Mouse (Mus musculus): ENCODE data around the gene Il5ra. TPM values are rescaled to one million over a fixed set of nuclear protein-coding genes. Genes with fewer than 3 reads are reported as not detected.

The Il5ra gene
- total RNA-seq (2021), result not detected

- DNase-seq (ENCODE audit: low spot score in 2 of 2), result no peak
- intact Hi-C loops (cut with DNase I), result no loop called here
Measured at GRCm38 (mm10) chr6:106748887-106749388, at the start of gene Il5ra. Il5ra (minus strand) TSS chr6:106749037.

DNA sequence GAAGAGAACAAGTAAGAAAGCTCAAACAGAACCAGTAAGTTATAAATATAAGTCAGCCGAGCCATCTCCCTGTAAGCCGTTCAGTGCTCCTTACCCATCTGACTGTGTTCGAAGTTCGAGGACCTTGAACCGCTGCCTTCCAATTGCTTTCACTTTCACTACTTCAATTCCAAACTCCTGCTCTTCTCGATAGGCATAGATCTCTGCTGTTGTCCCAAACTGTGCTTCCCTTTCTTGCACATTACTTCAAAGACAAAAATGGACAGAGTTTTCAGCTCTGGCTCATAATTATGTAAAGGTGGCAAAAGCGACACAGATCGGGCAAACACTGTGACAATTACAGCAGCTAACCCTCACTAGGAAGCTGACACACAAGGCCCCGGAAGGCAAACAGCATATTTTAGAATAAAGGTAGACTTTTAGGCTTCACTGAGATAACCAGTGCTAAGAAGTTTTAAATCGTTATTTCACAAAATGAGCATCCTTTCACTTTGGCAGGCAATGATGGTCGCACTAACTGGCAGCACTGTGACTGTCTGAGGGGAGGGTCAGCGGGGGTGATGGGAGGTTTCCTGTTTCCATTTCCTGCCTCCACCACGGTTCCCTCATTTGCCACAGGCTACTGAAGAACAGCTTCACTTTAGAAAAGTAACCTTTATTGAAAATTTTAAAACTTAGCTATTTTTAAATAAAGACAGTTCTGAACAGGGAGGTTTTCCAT, 45.4 kb upstream of the Il5ra start:
- no peak for DNase-seq (ENCODE audit: low spot score in 2 of 2)
- intact Hi-C loops (cut with DNase I), result no loop called here

DNA sequence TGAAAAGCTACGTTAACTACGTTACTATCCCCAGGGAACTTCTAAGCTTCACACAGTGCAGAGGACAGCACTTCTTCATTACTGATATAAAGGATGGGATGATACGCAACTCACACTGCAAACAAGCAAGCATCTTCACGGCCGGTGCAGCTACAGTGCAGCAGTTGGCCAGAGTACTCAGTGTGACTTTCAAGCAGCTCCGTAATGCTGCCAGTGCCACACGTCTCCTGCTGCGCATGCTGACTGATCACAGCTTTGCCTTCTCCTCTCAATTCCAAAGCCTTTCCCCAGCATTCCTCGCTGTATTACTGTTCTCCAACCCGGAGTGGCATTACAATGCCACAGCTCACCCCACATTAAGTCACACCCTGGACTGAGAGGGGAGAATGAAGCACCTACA, 44.8 kb upstream of the Il5ra start:
- no peak for DNase-seq (ENCODE audit: low spot score in 2 of 2)
- intact Hi-C loops (cut with DNase I), result no loop called here

- intact Hi-C loops (cut with DNase I), result no loop called here
- DNase-seq (ENCODE audit: low spot score in 2 of 2), result no peak
Measured at GRCm38 (mm10) chr6:106793088-106793487, 44.3 kb upstream of the Il5ra start.

DNA sequence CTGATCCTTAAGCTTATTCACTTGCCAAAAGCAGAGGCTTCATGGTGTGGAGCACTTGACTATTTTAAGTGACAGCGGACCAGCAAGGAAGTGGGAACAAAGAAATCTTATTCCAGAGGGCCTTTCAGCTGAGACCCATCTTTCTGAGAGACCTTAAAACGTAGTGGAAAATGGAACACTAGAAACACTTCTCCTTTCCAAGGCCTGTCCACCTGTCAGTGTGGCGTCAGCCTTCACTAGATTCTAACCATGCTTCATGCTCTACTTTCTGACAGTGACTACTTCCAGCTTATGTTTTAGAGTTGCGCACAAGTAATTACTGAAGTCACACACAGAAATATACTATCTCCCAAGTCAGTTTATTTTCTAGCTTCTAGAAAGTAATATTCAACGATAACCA, 43.6 kb upstream of the Il5ra start:
- no peak for DNase-seq (ENCODE audit: low spot score in 2 of 2)
- intact Hi-C loops (cut with DNase I), result no loop called here

GRCm38 (mm10) chr6:106791429-106791828, 42.6 kb upstream of the Il5ra start:
- intact Hi-C loops (cut with DNase I), result no loop called here
- no peak for DNase-seq (ENCODE audit: low spot score in 2 of 2)

- intact Hi-C loops (cut with DNase I), result no loop called here
- DNase-seq (ENCODE audit: low spot score in 2 of 2), result no peak
Measured at GRCm38 (mm10) chr6:106787138-106787537, 38.3 kb upstream of the Il5ra start.

- DNase-seq (ENCODE audit: low spot score in 2 of 2), result no peak
- intact Hi-C loops (cut with DNase I), result no loop called here
Measured at GRCm38 (mm10) chr6:106770046-106770445, 21.2 kb upstream of the Il5ra start.

DNA sequence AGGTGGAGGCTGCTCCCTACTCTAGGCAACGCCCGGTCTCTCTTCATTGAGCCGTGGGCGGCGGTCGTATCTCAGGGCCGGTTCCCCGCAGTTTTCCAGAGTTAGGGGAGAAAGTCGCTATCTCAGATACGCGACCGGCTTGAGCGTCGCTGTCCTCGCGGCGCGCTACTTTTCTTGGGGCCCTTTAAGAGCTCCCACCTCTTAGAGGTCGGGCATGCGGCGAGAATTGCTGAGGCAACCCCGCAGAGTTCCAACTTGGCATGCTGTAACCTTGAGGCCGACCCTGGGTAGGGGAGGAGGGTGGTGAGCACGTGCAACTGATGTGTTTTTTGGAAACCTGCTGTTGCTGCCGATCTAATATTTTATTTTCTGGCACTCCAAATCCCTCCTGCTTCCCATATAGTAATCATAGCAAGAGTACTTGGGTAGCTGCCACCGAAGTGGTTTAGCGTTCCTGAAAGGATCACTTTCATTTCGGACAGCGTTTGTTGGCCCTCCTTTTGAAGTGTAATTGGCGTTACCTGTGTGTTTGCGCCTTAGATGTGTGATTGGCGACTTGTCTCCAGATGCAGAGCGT, 20.5 kb upstream of the Il5ra start:
- intact Hi-C loops (cut with DNase I), result no loop called here

GRCm38 (mm10) chr6:106768640-106769289, 19.9 kb upstream of the Il5ra start, which contains the start of gene Trnt1:
Trnt1 (plus strand) TSS chr6:106769120.
- DNase-seq (ENCODE audit: low spot score in 2 of 2), result peak; percentile 98
- intact Hi-C loops (cut with DNase I), result no loop called here

More for the DNA sequence above, 20.5 kb upstream of the Il5ra start:
- no peak for DNase-seq (ENCODE audit: low spot score in 2 of 2)

GRCm38 (mm10) chr6:106766774-106767173, 17.9 kb upstream of the Il5ra start:
- intact Hi-C loops (cut with DNase I), result no loop called here
- no peak for DNase-seq (ENCODE audit: low spot score in 2 of 2)

- intact Hi-C loops (cut with DNase I), result no loop called here
- DNase-seq (ENCODE audit: low spot score in 2 of 2), result no peak
Measured at GRCm38 (mm10) chr6:106765892-106766291, 17.1 kb upstream of the Il5ra start.

DNA sequence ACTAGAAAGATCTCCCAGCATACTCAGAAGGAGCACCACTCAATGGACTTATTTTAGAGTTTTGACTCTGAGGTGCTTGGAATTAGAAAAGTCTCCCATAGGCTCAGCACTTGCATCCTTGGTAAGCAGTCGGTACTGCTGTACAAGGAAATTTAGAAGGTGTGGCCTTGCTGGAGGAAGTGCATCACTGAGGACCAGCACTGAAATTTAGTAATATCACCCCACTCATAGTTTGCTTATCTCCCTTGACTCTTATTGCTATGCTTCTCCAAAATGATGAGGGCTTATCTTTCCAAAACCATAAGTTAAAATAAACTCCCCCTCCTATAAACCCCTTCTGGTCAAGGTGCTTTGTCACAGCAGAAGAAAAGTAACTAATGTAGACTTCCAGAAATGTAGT, 12.6 kb upstream of the Il5ra start:
- no peak for DNase-seq (ENCODE audit: low spot score in 2 of 2)
- intact Hi-C loops (cut with DNase I), result no loop called here

DNA sequence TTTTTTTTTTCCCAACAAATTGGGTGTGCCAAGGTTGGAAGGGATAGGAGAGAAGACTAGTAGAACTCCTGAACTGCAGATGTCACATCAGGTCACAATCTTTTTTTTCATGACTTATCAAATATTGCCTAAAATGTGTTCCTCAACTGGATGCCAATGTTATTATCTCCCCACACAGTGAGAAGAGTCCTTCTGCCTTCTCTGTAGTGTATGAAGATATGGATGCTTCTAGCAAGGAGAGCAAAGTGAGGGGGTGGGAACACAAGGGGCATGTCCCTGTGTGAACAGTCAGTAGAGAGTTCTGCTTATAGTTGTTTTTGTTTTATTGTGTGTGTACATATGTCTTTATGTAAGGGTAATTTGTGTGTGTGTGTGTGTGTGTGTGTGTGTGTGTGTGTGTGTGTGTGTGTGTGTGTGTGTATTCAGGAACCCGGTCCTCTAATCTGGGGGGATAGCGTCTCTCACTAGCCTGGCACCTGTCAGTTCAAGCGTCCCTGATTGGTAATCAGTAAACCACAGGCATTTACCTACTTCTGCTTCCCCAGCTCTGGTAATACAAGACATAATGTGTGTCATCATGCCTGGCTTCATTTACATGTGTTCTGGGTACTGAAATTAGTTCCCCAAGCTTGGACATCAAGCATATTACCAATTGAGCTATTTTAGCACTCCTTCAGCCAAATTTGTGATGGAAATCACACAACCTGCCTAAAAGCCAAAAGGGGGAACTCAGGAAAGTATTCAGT, 11.8 kb upstream of the Il5ra start:
- intact Hi-C loops (cut with DNase I), result no loop called here
- DNase-seq (ENCODE audit: low spot score in 2 of 2), result no peak

GRCm38 (mm10) chr6:106758299-106758698, 9.5 kb upstream of the Il5ra start:
- no peak for DNase-seq (ENCODE audit: low spot score in 2 of 2)
- intact Hi-C loops (cut with DNase I), result no loop called here

DNA sequence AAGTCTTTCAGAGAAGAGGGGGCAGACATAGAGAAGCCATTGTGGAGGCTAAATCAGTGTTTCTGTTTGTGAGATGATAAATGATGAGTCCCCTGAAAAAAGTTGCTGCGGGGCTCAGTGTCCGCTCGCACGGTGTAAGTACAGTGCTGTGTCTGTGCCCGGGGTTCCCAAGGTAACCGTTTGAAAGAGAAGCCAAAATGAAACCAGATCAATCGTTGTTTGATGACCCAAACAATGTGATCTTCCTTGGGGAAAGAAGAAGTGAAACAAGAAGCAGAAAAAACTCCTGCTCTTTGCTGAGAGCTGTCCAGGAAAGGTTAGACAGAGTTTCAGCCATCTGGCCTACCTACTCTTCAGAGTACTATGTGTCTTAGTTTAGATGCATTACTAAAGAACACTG, 1.5 kb upstream of the Il5ra start:
- intact Hi-C loops (cut with DNase I), result no loop called here
- no peak for DNase-seq (ENCODE audit: low spot score in 2 of 2)

GRCm38 (mm10) chr6:106747804-106748203, 1.0 kb downstream of the Il5ra start:
- intact Hi-C loops (cut with DNase I), result no loop called here
- DNase-seq (ENCODE audit: low spot score in 2 of 2), result no peak

- intact Hi-C loops (cut with DNase I), result no loop called here
- DNase-seq (ENCODE audit: low spot score in 2 of 2), result no peak
Measured at GRCm38 (mm10) chr6:106747251-106747650, 1.6 kb downstream of the Il5ra start.

DNA sequence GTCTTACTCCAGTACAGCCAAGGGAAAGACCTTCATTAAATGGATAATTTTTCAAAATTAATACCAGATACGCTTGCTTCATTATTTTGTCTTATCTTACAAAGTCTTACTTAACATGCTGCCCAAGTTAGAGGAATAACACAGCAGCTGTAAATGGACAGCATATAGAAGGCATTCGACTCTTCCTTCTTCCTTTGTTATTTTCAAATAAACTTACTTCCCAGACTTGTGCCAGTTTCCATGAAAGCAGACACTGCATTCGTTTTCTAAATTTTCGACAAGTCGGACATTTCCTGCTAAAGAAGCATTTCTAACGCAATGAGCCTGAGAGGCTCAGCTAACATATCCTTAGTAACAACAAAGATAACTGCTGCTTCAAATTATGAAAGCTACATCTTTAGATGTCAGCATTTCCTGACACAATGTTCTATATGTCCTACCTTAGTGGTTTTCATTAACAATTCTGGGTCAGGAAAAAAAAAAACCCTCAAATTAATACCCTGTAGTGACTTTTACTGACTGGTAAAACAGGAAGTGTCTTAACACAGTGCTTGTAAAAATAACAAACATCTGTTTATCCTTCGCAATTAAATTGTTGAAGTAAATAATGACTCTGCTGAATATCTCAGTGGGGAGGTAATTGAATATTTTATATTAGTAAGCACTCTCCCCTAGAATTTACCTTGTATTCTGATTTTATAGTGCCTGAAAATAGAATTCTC, 3.0 kb downstream of the Il5ra start:
- no peak for DNase-seq (ENCODE audit: low spot score in 2 of 2)
- intact Hi-C loops (cut with DNase I), result no loop called here

All from left cerebral cortex, postnatal 25 days (tissue).